Mouse (Mus musculus): ENCODE data around the gene Aff2. TPM values are rescaled to one million over a fixed set of nuclear protein-coding genes. Genes with fewer than 3 reads are reported as not detected.

The Aff2 gene
- total and polyA plus RNA-seq, 3 experiments = under 0.01 TPM; not detected in 2

DNA sequence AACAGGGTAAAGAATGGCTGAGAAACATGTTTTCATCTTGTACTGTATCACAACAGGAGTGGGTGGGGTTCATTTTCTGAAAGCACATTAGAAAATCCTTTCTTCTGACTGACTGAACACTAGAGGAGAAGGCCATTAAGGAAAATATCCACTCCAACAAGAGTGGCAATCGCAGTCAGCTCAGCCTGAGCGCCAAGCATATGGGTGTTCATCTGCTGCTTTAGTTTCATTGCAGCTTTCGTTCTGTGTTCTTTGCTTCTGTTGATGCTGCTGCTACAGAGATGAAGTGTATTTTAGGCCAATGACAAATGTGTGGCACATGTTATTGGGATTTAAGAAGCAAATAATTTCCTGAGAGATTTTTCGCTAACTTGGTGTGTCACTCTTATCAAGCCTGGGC, 451.7 kb downstream of the Aff2 start:
- no peaks in the 10 kb centered on the region for H3K36me3 ChIP-seq (replicated peaks)
- ATAC-seq (ENCODE audit: extremely low read depth, insufficient number of reproducible peaks, low FRiP score, poor library complexity, severe bottlenecking) = no peak
- TF ChIP-seq POLR2AphosphoS5 (IDR thresholded peaks at IDR 0.05; ENCODE audit: insufficient replicate concordance, low read depth, low read length) (no peak), TAL1 (conservative IDR thresholded peaks at IDR 0.05; ENCODE audit: low read depth, low read length) (no peak), GATA1 (IDR thresholded peaks at IDR 0.05; ENCODE audit: borderline replicate concordance, low read length) (no peak), CTCF (IDR thresholded peaks at IDR 0.05; ENCODE audit: low read depth, low read length) (no peak), GATA2 (IDR thresholded peaks at IDR 0.05; ENCODE audit: borderline replicate concordance, low read depth, low read length) (no peak)

DNA sequence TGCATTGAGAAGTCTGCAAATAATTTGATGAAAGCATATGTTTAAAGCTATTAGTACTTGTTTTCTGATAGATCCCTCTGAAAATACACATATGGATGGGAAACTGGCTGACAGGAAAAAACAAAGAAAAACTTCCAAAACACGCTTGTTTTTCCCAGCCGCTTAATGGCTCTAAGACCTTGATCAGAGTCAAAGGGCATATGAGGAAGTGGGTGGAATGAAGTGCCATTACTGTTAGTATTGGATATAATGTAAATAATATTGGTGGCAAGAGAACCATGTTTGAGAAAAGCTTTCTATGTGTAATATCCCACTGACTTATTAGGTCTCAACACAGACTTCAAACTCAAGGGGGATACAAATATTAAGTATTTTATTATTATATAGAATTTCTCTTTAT, 455.0 kb downstream of the Aff2 start:
- Histone ChIP-seq H3K9me3 (replicated peaks) (no peaks in the 10 kb centered on the region), H3K4me1 (ENCODE audit: insufficient read depth, low read depth, low read length) (no peaks in the 10 kb centered on the region), H3K4me3 (ENCODE audit: low read depth, low read length) (no peak overlapping the region), H3K27me3 (ENCODE audit: insufficient read depth, low read length) (no peaks in the 10 kb centered on the region), H3K36me3 (replicated peaks) (no peaks in the 10 kb centered on the region)
- ATAC-seq (ENCODE audit: extremely low read depth, insufficient number of reproducible peaks, low FRiP score, poor library complexity, severe bottlenecking) = no peak
- DNase-seq (ENCODE audit: low spot score) = no peak
- TF ChIP-seq GATA2 (IDR thresholded peaks at IDR 0.05; ENCODE audit: borderline replicate concordance, low read depth, low read length) (no peak), CTCF (IDR thresholded peaks at IDR 0.05; ENCODE audit: low read depth, low read length) (no peak)

More for the DNA sequence above, 451.7 kb downstream of the Aff2 start:
- Histone ChIP-seq H3K4me3 (ENCODE audit: low read depth, low read length) (no peak overlapping the region), H3K27me3 (ENCODE audit: insufficient read depth, low read length) (no peaks in the 10 kb centered on the region), H3K4me1 (ENCODE audit: insufficient read depth, low read depth, low read length) (no peaks in the 10 kb centered on the region), H3K9me3 (replicated peaks) (no peaks in the 10 kb centered on the region)
- DNase-seq (ENCODE audit: low spot score) = no peak

DNA sequence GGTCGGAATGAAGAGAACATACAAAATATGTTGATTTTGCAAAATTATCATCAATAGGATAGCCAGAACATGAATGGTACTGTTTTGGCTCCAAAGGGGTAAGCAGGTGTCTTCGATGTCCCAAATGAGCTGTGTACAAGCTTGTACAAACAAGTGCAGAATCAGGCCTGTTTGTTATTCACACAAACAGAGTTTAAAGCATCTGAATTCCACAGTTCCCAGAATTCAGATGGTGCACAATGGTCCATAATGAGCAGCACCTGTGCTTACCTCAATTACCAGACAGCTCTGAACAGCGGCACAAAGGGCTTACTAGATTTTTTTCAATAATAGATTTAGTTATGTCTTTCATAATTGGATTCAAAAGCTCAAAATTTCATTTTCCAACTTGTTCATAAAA, 457.6 kb downstream of the Aff2 start:
- Histone ChIP-seq H3K4me3 (ENCODE audit: low read depth, low read length) (no peak overlapping the region), H3K4me1 (ENCODE audit: insufficient read depth, low read depth, low read length) (no peaks in the 10 kb centered on the region), H3K9me3 (replicated peaks) (no peaks in the 10 kb centered on the region), H3K27me3 (ENCODE audit: insufficient read depth, low read length) (no peaks in the 10 kb centered on the region), H3K36me3 (replicated peaks) (no peaks in the 10 kb centered on the region)
- DNase-seq (ENCODE audit: low spot score) (no peak), ATAC-seq (ENCODE audit: extremely low read depth, insufficient number of reproducible peaks, low FRiP score, poor library complexity, severe bottlenecking) (no peak)
- TF ChIP-seq GATA2 (IDR thresholded peaks at IDR 0.05; ENCODE audit: borderline replicate concordance, low read depth, low read length) = no peak
- TF ChIP-seq CTCF (IDR thresholded peaks at IDR 0.05; ENCODE audit: low read depth, low read length) = no peak
- TF ChIP-seq POLR2AphosphoS5 (IDR thresholded peaks at IDR 0.05; ENCODE audit: insufficient replicate concordance, low read depth, low read length) = no peak
- no peak for TF ChIP-seq GATA1 (IDR thresholded peaks at IDR 0.05; ENCODE audit: borderline replicate concordance, low read length)
- no peak for TF ChIP-seq TAL1 (conservative IDR thresholded peaks at IDR 0.05; ENCODE audit: low read depth, low read length)

DNA sequence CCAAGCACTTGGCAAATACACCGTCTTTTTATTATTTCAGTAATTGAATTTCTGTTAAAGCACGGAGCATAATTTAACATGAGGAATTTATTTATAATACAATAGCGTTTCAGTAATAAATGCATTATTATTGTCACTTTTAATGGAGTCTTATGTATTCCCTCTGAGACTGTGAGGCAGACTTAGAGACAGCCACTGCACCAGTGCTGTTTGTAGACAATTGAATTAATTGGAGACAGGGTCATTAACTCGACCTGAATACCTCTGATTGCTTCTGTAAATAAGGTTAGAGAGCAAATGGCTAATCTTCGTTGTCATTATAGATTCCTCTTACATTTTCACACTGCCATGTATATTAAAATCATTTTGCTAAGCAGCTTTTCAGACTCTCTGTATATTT, 458.1 kb downstream of the Aff2 start:
- H3K36me3 ChIP-seq (replicated peaks) = no peaks in the 10 kb centered on the region
- ATAC-seq (ENCODE audit: extremely low read depth, insufficient number of reproducible peaks, low FRiP score, poor library complexity, severe bottlenecking) = no peak
- H3K27me3 ChIP-seq (ENCODE audit: insufficient read depth, low read length) = no peaks in the 10 kb centered on the region
- H3K4me1 ChIP-seq (ENCODE audit: insufficient read depth, low read depth, low read length) = no peaks in the 10 kb centered on the region
- no peaks in the 10 kb centered on the region for H3K9me3 ChIP-seq (replicated peaks)
- DNase-seq (ENCODE audit: low spot score) = no peak
- H3K4me3 ChIP-seq (ENCODE audit: low read depth, low read length) = no peak overlapping the region
- no peak for TF ChIP-seq GATA1 (IDR thresholded peaks at IDR 0.05; ENCODE audit: borderline replicate concordance, low read length)
- TF ChIP-seq POLR2AphosphoS5 (IDR thresholded peaks at IDR 0.05; ENCODE audit: insufficient replicate concordance, low read depth, low read length) = no peak
- TF ChIP-seq TAL1 (conservative IDR thresholded peaks at IDR 0.05; ENCODE audit: low read depth, low read length) = no peak
- TF ChIP-seq GATA2 (IDR thresholded peaks at IDR 0.05; ENCODE audit: borderline replicate concordance, low read depth, low read length) = no peak
- no peak for TF ChIP-seq CTCF (IDR thresholded peaks at IDR 0.05; ENCODE audit: low read depth, low read length)

DNA sequence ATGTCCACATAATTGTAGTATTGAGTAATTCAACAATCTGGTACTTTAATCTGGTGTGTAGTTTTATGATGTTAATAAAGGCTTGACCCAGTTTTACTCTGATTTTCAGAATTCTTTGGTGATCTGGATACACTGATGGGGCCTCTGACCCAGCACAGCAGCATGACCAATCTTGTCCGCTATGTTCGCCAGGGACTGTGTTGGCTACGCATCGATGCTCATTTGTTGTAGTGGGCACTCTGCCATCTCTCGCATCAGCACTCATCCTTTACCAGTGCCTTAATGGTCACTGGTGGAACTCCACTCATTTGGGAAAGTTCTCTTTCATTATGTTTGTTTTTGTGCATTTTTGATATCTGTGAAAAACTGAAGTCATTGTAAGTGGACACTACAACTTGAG, 507.5 kb downstream of the Aff2 start:
- no peak for DNase-seq (ENCODE audit: low spot score)
- Histone ChIP-seq H3K4me3 (ENCODE audit: low read depth, low read length) (no peak overlapping the region), H3K9me3 (replicated peaks) (no peaks in the 10 kb centered on the region), H3K27me3 (ENCODE audit: insufficient read depth, low read length) (no peaks in the 10 kb centered on the region), H3K36me3 (replicated peaks) (no peaks in the 10 kb centered on the region), H3K4me1 (ENCODE audit: insufficient read depth, low read depth, low read length) (no peaks in the 10 kb centered on the region)
- ATAC-seq (ENCODE audit: extremely low read depth, insufficient number of reproducible peaks, low FRiP score, poor library complexity, severe bottlenecking) = no peak
- no peak for TF ChIP-seq GATA2 (IDR thresholded peaks at IDR 0.05; ENCODE audit: borderline replicate concordance, low read depth, low read length)
- TF ChIP-seq TAL1 (conservative IDR thresholded peaks at IDR 0.05; ENCODE audit: low read depth, low read length) = no peak
- TF ChIP-seq GATA1 (IDR thresholded peaks at IDR 0.05; ENCODE audit: borderline replicate concordance, low read length) = no peak
- TF ChIP-seq CTCF (IDR thresholded peaks at IDR 0.05; ENCODE audit: low read depth, low read length) = no peak
- no peak for TF ChIP-seq POLR2AphosphoS5 (IDR thresholded peaks at IDR 0.05; ENCODE audit: insufficient replicate concordance, low read depth, low read length)

DNA sequence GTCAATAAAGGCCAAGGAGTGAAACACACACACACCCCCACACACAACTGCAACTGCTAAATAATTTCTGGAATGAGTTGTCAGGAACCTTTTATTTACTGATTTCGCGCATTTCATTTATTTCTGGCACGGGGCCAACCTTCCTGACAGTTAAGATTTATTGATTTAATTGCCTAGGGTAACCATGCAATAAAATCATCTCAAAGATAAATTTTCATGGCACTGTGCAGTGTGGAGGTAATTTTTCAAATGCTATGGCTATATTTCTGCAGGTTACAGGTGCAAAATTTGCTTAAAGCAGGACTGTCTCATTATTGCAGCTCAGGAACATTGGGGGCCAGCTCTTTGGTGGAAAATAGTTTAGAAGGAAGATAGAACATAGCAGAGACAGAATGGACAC, 531.6 kb downstream of the Aff2 start:
- H3K4me1 ChIP-seq (ENCODE audit: insufficient read depth, low read depth, low read length) = no peaks in the 10 kb centered on the region
- no peaks in the 10 kb centered on the region for H3K36me3 ChIP-seq (replicated peaks)
- TF ChIP-seq CTCF (IDR thresholded peaks at IDR 0.05; ENCODE audit: low read depth, low read length) (no peak), GATA1 (IDR thresholded peaks at IDR 0.05; ENCODE audit: borderline replicate concordance, low read length) (no peak), TAL1 (conservative IDR thresholded peaks at IDR 0.05; ENCODE audit: low read depth, low read length) (no peak), POLR2AphosphoS5 (IDR thresholded peaks at IDR 0.05; ENCODE audit: insufficient replicate concordance, low read depth, low read length) (no peak), GATA2 (IDR thresholded peaks at IDR 0.05; ENCODE audit: borderline replicate concordance, low read depth, low read length) (no peak)
- no peak for ATAC-seq (ENCODE audit: extremely low read depth, insufficient number of reproducible peaks, low FRiP score, poor library complexity, severe bottlenecking)
- H3K9me3 ChIP-seq (replicated peaks) = no peaks in the 10 kb centered on the region
- DNase-seq (ENCODE audit: low spot score) = no peak
- H3K4me3 ChIP-seq (ENCODE audit: low read depth, low read length) = no peak overlapping the region
- H3K27me3 ChIP-seq (ENCODE audit: insufficient read depth, low read length) = no peaks in the 10 kb centered on the region
